Mouse (Mus musculus) kidney, postnatal 36 days (tissue): ENCODE data around the gene Fam104a.
"Not testable (repeated sequence)": the region's sequence is repeated elsewhere in the genome, so short reads cannot be mapped to it uniquely, and the experiment has no call there.

Experiments used
- DNase-seq, 2 experiments: peaks; one replicate each; pipeline ENCODE4 v3.0.0; 2021 to 2022; ENCODE audit warnings: mixed read lengths in 2 of 2

Fam104a gene

GRCm38 (mm10) chr11:113661835-113662351 lies 22.1 kb downstream of the Fam104a start:
- DNase-seq: no peak

GRCm38 (mm10) chr11:113660940-113661339 lies 23.0 kb downstream of the Fam104a start:
- no peak for DNase-seq

- not testable (repeated sequence) for DNase-seq
Observed at GRCm38 (mm10) chr11:113660213-113660612, 23.7 kb downstream of the Fam104a start.

- no peak for DNase-seq
Observed at GRCm38 (mm10) chr11:113658763-113659162, 25.2 kb downstream of the Fam104a start.

- peak; percentile 59 to 66 for DNase-seq
Observed at GRCm38 (mm10) chr11:113658319-113658718, 25.6 kb downstream of the Fam104a start.

- DNase-seq: no peak
Observed at GRCm38 (mm10) chr11:113657221-113657620, 26.7 kb downstream of the Fam104a start.

- DNase-seq: no peak
Observed at GRCm38 (mm10) chr11:113656511-113656932, 27.4 kb downstream of the Fam104a start.

GRCm38 (mm10) chr11:113654561-113655270 lies 29.2 kb downstream of the Fam104a start:
- DNase-seq: no peak

GRCm38 (mm10) chr11:113654105-113654504 lies 29.9 kb downstream of the Fam104a start:
- DNase-seq: no peak

- peak; percentile 65 to 84 for DNase-seq
Observed at GRCm38 (mm10) chr11:113652516-113652915, 31.4 kb downstream of the Fam104a start.

GRCm38 (mm10) chr11:113651907-113652273 lies 32.1 kb downstream of the Fam104a start:
- DNase-seq: peak in 1 of 2 experiments; percentile 76

GRCm38 (mm10) chr11:113651206-113651906 lies 32.6 kb downstream of the Fam104a start:
- no peak for DNase-seq

- DNase-seq: peak; percentile 58 to 84
Observed at GRCm38 (mm10) chr11:113649353-113650210, 34.4 kb downstream of the Fam104a start, which contains the start of gene Slc39a11. Gene Slc39a11 (minus strand): TSS chr11:113650079.

- no peak for DNase-seq
Observed at GRCm38 (mm10) chr11:113648690-113649352, 35.1 kb downstream of the Fam104a start, which contains the start of gene Cog1. Gene Cog1 (plus strand): TSS chr11:113649169.

GRCm38 (mm10) chr11:113648152-113648551 lies 35.8 kb downstream of the Fam104a start:
- DNase-seq: peak; percentile 68 to 93

GRCm38 (mm10) chr11:113645181-113645580 lies 38.8 kb downstream of the Fam104a start:
- DNase-seq: no peak

- DNase-seq: no peak
Observed at GRCm38 (mm10) chr11:113638680-113639079, 45.3 kb downstream of the Fam104a start.

GRCm38 (mm10) chr11:113634699-113635121 lies 49.2 kb downstream of the Fam104a start:
- no peak for DNase-seq

GRCm38 (mm10) chr11:113633398-113633797 lies 50.6 kb downstream of the Fam104a start:
- no peak for DNase-seq

- no peak for DNase-seq
Observed at GRCm38 (mm10) chr11:113632303-113632702, 51.7 kb downstream of the Fam104a start.

GRCm38 (mm10) chr11:113631862-113632261 lies 52.1 kb downstream of the Fam104a start:
- DNase-seq: no peak

GRCm38 (mm10) chr11:113631302-113631701 lies 52.7 kb downstream of the Fam104a start:
- no peak for DNase-seq
